Mouse (Mus musculus): ENCODE data around the gene Efnb2.

Efnb2 gene

DNA sequence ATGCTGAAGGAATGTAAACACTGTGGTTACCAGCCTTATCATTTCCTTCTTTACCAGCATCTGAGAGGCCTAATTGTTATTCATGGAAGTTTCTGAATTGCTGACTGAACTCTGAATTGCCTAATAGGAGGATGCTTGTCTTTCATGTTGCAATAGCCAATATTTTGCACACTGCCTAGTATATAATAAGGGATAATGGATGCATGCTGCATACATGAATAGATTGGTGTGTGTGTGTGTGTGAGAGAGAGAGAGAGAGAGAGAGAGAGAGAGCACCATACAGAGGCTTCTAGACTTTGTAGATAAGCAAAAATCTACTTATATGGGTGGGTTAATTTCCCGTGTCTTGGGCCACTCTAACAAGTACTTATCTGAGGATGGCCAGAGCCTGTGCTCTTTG is 47.2 kb downstream of the Efnb2 start:
- no peak for DNase-seq (ENCODE audit: low spot score in 2 of 2)

DNA sequence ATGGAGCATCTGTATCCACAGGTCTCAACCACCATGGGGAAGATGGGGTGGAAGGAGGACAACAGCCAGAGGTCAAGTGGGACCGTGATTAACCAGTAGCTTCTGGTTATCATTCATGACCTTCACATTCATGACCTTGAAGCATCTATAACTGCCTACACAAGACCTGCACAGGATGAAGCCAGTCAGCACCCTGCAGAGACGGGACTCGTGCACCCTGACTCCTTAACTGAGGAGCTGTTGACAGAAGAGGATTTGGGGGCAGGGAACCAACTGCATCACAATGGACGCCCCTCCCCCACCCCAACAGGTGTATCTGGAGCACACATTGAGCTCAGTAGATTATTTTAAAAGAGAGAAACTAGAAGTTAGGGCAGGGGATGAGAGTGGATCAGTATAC is 49.1 kb downstream of the Efnb2 start:
- no peak for DNase-seq (ENCODE audit: low spot score in 2 of 2)

DNA sequence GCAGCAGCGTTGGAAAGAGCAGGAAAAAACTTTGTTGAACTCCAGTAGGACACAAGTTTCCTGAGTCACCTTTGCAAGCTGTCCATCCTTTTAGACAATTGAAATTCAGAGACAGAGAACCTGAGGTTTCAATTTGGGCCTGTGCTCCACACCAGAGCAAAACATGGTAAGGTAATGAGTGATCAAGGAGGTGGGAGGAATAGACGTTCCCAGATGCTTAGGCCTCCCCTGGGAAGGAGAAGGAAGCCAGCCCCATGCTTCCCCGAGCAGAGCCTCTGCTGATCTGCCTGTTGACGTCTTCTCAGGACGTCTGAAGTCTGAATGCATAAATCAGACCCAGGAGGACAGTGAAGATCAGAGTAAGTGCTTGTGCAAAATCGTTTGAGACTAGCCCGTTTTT is 51.3 kb downstream of the Efnb2 start:
- no peak for DNase-seq (ENCODE audit: low spot score in 2 of 2)

DNA sequence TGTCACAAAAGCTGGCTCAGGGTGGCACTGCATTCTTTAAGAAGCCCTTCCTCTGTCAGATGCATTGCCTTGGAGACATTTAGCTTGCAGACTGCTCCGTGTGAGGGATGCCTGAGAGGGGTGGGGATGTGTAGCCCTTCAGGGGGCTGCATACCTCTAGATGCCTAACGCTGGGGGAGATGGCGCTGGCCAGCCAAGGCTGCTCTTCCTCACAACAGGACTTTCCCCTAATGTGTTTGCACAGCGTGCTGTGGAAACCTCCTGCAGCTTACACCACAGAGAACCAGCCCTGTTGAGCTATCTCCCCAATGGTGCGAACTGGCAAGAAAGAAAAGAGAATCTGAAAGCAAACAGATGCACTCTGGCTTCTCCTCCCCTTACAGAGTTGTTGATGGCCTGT is 51.9 kb downstream of the Efnb2 start:
- no peak for DNase-seq (ENCODE audit: low spot score in 2 of 2)

DNA sequence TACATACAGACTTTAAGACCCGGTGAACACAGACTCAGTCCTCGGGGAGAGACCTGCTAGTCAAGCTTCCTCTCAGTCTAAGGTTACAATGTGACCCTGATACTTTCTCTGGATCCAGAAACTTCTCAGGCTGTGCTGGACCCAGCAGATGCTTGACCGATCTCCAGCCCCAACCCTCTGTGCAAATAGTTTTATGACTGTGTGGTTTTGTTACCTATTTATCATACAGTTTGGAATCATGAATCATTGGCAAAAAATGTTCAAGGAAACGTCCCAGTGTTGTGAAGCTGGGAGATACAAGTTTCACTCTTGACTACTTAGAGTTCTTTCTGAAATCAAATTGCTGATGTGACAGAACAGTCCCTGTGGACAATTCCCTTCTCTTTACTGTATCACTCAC is 55.4 kb downstream of the Efnb2 start:
- DNase-seq (ENCODE audit: low spot score in 2 of 2) = no peak

DNA sequence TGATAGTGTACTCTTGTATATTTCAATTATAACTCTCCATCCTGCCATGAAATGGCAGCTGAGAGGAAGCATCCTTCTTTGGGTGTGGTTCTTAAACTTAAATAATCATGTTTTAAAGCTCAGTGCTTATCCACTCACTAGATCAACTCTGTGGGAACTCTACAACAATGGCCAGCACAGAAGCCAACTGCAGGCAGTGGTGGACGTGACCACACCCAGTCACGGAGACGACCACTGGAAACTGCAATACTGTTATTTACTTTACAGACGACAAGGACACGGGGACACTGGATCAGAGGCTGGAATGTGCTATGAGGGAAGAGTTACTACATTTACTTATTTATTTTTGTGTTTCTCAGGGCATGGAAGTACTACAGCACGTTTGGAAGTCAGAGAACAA is 57.2 kb downstream of the Efnb2 start:
- no peak for DNase-seq (ENCODE audit: low spot score in 2 of 2)

DNA sequence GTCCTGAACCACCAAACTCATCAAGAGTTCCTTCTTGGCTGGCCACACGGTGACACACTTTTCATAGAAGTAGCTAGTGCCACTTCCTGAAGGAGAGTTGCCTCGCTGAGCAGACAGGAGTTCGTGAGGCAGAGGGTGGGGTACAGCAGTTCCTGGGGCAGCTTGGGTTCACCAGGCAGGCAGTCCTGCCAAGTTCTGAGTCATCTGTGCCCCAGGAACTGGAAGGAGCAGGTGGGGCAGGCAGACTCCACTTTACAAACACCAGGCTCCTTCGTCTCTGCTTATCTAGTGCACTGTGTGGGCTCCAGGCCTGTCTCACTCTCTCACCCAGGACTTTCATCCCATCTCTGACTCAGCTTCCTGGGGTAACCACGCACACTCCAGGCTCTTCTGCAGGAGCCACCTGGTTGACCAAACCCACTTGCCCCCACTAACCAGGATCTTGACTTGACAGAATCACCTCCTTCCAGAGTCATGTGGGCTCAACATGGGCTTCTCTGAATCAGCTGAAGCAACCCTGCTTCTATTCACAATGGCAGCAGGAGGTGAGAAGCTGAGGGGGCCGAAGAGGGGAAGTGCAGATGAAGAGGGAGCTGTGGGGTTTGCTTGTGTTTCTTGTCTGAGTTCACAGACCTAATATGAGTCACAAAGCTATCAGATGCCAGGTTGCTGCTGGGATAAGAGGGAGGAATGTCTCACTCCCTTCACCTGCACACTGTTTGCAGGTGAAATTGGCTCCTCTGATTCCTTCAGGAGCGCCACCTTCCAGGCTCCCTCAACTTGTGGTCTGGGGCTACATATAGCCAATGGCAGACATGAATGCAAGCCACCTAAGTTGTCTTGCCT is 58.2 kb downstream of the Efnb2 start:
- DNase-seq (ENCODE audit: low spot score in 2 of 2) = no peak

DNA sequence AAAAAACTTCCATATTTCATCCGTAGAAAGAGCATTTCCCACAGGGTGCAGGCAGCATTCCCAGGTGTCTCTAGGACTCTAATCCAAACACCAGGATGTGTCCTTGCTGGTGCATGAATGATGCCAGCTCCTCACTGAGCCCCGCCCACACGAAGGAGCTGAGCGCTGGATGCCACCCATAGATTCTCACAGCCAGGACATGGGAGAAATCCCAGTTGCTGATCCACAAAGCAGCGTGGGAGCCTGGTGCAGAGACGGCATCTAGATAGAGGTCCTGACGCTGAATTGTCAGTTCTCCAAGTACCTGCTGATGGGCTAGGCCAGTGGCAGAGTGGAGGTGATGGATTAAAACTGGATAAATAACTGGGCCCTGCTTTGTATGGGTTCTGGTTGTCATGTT is 61.1 kb downstream of the Efnb2 start:
- DNase-seq (ENCODE audit: low spot score in 2 of 2) = no peak

DNA sequence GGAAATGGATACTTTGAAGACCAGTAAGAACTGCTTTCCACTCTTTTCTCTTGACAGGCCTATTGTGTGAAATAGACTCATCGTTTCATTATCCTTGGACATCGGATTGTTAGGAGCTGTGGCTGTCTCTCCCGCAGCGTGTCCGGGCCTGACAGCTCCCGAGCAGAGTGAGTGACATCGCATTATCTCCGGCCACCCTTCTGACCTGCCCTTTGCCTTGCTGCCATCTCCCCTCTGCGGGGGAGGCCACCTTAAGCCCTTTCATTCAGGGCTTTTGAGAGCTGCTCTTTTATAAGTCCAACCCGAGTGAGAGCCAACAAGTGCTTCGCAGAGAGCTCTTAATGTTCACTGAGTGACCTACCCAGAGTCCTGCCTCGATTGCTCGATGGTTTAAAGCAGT is 63.6 kb downstream of the Efnb2 start:
- no peak for DNase-seq (ENCODE audit: low spot score in 2 of 2)

DNA sequence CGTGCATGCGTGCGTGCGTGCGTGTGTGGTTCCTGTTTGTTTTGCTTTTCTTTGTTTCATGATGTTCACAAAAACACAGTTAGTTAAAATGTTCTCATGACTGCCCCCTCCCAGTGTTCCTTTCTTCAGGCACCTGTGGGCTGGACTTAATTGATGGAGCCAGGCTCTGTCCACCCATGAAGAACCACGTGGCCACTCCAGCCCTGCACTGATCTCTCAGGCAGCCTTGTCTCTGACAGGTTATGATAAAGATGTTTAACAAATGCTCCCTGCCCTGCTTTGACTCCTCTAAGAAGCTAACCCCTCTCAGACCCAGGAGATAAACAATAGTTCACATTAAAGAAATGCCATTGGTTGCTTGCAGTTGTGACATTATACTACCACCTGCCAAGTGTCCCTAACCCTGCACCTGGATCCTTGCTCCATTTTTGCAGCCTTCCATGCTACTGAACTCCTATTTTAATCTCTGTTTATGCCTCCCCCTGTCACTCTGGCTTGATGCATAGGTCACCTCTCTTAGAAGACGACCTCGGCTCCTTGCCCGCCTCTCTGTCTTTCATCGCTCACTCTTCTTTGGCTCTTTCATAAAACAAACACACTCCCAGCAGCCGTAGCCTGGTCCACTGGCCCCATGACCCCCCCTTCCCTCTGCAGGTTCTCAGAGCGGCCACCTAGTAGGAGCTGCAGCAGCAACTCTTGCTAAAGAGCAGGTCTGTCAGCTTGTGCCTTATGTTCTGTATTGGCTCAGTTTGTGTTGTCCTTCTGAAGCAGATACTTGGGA is 65.0 kb downstream of the Efnb2 start:
- DNase-seq (ENCODE audit: low spot score in 2 of 2) = no peak

DNA sequence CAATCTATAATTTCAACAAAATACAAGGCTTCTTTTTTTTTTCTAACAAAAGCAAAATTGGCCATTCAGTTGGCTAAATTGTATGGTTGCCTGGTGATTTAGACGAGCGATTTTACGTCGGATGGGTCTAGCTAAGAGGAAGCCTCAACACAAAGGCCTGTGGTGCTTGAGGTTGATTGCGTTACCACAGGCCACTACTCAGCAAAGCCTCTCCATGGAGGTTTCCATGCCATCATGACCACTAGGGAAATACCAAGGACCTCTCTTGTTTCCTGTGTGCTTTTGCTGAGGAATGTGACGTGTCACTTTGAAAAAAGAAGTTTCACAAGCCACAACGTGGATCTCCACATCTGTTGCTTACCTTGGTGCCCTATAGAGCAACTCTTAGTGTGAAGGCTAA is 67.2 kb downstream of the Efnb2 start:
- no peak for DNase-seq (ENCODE audit: low spot score in 2 of 2)

DNA sequence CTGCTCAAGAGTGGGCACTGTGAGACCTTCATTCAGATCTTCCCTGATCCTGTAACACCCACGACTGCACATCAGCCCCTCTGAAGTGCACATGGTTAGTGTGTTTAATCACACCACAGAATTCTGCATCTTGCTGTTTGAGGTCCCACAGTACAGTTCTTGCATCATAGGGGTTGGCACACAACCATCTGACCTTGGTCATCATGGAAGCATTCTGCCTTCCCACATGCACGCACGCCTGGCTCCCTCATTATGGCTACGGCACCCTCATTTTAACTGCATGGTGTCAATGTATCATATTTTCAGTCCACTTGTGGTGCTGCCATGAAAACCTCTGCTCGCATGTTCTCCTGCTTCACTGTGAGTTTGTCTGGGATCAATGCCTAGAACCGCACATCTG is 67.7 kb downstream of the Efnb2 start:
- no peak for DNase-seq (ENCODE audit: low spot score in 2 of 2)

DNA sequence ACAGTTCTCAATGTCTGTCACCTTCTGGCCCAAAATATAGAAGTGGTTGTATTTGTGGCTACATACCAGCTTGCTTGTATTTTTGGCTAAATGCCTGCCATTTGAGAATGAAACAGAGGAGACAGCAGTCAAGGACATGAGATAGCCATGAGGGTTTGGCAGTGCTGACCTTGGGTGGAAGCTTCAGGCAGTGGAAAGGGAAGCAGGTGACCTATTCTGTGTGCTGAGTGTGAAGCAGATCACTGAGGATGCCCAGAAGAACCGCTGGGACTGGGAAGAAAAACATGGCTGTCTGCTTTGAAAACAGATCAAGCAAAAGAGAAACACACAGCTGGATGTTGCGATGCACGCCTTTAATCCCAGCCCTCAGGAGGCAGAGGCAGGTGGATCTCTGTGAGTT is 68.7 kb downstream of the Efnb2 start:
- no peak for DNase-seq (ENCODE audit: low spot score in 2 of 2)

DNA sequence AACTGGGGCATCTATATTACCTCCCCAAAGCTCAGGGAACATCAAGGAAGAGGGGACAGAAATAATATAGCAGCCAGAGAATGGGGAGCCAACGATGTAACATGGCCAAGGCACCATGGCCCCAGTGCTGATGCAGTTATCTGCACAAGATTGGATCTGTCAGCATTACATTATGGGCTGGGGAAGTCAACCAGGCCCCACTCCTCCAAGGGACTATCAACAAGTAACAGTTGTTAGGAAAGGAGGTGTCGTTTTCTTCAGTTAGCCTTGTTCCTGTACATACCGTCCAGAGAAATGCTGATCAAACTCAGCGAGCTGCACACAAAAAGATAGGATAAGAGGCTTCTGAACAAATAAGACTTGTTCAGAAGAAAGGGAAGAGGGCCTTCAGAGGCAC is 77.1 kb downstream of the Efnb2 start:
- no peak for DNase-seq (ENCODE audit: low spot score in 2 of 2)

DNA sequence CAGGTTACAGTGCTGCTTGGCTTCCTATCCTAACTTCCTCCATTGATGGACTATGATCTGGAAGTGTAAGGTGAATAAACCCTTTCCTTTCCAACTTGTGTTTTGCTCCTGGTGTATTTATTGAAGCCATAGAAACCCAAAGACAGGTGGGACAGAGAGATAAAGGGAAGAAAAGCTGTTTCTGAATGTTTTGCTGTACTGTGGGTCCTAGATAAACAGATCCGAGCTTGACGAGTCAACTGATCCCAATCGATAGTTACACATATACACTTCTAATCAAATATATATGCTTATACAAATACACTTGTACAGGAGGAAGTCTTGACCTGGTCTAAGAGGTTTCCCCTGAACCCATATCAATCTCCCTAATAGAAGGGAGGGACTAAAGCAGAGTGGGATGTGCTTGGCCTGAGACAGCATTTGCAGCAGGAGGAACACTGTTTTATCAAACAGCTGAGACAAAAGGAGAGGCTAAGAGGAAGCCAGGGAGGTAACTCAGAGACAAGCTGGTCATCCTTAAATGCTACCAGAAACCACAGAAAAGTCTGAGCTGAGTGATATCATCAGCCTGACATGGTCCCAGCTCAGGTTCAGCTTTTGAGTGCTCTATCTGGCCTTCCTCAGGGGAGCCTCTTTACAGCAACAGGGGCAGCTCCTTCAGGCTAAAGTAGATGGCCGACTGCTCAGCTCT is 77.6 kb downstream of the Efnb2 start:
- DNase-seq (ENCODE audit: low spot score in 2 of 2) = no peak

DNA sequence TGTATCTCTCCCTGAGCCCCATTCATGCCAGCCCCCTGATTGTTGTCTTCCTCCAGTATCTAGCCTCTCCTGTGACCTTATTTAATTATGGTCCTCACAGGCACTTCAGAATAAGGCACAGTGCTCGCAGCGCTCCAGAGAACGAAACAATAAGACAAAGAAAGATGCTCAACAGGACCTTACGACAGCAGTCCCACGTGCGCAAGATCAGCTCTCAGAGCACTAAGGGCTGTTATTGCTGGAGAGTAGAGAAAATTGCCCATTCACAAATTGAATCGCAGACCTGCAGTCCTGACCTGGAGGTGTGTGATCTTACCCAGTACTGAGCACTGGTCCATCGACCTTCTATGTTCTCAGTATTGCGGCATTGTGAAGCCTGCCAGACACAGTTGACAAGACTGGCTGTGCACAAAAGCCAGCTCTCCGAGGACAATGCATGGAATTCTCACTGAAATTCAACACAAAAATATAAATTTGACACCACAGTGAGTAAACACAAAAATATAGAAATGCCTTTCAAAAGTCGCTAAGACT is 83.2 kb downstream of the Efnb2 start:
- DNase-seq (ENCODE audit: low spot score in 2 of 2) = no peak

DNA sequence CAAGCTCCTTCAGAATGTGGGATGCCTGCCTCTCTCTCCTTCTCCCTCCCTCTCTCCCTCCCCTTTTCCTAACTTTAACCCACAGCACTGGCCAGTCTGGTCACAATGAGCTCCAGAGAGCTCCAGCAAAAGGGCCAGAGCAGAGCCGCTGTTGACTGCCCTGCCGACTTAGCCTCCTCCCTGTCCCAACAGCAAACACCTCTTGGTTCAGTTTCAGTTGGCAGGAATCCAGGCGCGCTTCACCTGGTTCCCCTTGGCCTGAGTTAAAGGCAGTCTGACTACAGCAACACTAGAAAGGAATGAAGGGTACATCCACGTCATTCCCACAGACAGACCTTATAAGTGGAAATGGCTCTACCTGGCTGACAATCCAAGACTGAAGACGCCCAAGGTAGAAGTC is 84.2 kb downstream of the Efnb2 start:
- no peak for DNase-seq (ENCODE audit: low spot score in 2 of 2)

DNA sequence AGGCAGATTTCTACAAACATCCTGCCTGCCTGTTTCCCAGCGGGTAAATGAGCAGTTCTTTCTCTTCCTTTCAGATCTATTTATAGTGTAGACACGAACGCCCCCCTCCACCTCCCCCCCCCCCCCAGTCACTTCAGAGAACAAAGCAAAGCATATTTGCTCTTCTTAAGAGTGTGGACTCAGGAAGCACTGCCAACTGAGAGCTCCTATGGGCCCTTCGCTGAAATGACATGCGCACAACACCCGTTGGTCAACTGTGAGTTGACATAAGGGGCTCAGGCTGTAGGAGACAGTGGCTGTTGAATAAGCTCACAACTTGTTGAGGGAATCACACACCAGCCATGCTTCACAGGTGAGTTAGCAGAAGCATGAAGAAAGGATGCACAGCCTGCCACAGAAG is 84.8 kb downstream of the Efnb2 start:
- DNase-seq (ENCODE audit: low spot score in 2 of 2) = no peak

DNA sequence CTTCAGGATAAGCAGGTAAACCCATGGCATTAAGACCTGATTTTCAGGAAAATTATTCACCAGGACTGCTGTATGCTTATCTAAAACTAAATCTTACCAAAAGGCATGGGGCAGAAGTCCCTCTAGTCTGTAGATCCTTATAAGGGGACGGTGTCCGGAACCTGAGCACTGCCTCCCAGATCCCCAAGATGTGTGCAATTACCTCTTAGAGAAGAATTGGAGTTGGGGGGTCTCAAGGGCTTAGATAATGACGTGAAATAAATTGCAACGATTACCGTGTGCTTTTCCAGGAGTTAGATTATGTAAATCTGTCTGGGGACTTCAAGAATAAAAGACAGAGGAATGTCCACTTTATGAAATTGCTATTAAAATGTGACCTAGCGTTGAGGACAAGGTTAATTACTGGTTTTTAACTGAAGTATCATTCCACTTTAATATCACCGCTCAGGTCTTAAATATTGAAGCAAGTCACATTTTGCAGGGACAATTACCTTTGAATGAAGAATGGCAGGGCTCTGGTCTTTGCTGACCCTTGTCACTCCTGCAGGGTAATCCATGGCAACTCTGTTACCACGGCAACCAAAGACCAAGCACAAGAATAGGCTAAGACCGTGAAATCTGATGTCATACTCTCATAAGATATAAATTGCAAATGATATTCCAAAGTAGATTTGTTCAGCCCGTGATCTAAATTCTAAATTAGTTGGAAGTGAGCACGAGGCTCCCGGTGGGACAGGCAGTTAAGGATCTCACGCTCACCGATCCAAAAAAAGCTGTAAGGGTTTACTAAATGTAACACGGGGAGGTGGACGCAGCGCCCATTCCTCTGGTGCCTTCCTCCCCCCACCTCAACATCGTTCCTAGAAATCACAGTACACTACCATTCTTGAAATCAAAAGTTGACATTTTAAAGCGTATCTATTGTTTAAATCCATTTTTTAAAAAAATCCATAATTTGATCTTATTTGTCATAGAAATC is 86.2 kb downstream of the Efnb2 start:
- DNase-seq (ENCODE audit: low spot score in 2 of 2) = no peak

DNA sequence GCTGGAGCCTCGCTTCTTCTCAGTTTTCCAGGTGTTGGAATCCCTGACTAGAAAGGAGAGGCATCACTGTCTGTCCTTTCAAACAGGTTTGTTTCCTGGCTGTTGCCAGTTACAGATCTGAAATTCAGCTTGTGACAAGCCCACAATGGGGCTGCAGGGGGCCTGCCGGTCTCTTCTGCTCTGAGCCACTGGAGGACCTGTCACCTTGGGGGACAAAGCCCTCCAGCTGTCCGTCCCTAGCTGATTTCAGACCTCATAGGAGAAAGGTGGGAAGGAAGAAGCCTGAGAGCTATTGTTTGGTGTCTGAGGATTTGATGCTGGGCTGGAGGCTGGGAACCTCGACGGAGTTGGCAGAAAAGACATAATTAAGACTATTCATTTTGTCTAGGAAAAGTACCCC is 88.8 kb downstream of the Efnb2 start:
- DNase-seq (ENCODE audit: low spot score in 2 of 2) = no peak

DNA sequence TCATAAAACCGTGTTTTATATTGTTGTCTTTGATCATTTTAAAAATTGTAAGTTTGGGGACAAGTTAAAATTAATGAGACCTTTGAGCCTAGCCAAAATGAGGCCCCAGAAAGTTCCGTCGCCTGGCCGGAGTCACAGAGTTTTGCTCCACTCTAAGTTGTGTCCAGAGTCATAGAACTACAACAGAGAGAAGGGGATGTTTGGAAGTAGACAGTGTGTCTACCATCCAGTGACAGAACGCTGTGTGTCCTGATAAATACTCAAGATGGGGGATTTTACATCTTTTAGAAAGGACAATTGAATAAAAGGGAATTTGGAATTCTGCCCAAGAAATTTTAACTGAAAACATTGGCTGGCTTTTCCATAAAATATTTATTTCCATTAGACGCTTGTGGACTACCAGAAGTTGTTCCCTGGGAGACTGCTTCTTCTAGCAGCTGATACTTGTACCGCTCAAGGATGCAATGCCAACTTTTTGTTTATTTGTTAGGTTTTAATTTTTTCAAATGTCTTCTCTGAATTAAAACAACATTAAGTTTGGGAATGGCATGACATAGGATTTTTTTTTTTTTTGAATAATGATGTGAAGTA is 89.3 kb downstream of the Efnb2 start:
- DNase-seq (ENCODE audit: low spot score in 2 of 2) = no peak
